Mouse (Mus musculus) right cerebral cortex, postnatal 36 days (tissue): Measurements from ENCODE around the gene Plxna2.
A peak's percentile ranks its signal among the peaks of the same experiment; 100 is the strongest.

Source experiments
- DNase-seq, 2 experiments: peaks; one replicate each; pipeline ENCODE4 v3.0.0; 2022; ENCODE audit warnings: low spot score in 2 of 2, mixed read lengths in 1 of 2

Gene Plxna2

DNA sequence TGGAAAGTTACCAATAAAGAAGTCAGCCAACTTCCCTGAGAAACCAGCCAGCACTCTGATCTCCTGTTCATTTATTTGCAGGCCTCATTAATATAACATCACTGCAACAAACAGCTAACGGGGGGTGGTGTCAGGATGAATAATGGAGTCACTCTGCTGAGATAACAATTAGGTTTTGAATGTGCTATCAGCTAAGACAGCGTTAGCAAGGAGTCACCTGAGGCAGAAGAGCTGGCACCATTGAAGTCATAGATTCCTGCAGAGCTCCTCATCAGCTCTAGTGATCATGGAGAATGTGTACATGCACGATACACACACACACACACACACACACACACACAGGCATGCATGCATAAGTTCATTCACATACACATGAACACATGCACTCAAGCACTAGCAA lies 154.0 kb downstream of the Plxna2 start:
- no peak for DNase-seq

GRCm38 (mm10) chr1:194773899-194774298 lies 155.9 kb downstream of the Plxna2 start:
- DNase-seq: no peak

DNA sequence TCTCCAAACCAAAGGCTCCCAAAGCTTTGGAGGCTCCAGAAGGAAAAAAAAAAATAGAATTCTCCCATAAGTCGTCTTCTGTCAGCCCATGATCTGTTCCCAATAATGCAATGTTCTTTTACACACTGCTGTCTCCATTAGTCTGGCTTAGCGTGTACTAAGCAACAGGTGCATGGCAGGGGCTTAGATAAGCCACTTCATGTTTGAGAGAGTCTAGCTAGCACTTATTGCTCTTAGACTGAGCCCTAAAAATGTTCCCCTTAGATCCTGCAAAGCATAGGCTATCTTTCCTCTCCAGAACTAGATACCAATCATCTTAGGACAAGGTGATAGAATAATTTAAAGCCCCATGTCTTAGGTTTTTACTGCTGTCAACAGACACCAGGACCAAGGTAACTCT lies 156.3 kb downstream of the Plxna2 start:
- DNase-seq: no peak

- no peak for DNase-seq
Observed at GRCm38 (mm10) chr1:194774754-194775153, 156.7 kb downstream of the Plxna2 start.

DNA sequence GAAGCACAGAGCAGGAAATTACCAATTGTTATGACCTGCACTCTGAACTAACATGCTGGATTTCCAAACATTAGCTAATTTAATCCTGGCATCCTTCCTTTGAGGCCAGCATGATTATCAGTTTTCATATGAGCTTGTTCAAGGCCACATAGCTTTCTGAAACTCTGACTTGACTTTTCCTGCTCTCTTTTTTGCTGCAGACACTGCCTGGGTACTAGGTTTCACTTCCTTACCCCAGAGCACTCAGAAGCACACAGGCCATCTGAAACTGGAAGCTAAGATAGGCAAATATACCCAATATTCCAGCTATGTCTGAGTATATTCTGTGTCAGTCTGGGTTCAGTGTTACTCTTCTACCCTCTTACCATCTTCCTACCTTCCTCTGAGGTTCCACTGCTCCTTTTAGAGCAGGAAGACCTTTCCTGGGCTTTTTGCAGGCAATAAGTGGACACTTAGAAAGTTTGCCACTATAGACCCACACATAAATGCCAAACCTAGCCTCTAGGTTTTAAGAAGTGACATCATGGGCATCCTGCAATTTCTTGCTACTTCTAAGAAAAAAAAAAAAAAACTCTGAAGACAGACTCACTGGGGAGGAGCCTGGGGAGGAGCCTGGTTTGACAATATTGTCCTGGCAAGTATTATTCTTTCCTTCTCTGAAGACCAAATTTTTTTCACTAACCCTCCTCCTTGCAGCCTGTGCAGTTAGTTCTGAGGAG lies 157.8 kb downstream of the Plxna2 start:
- no peak for DNase-seq

GRCm38 (mm10) chr1:194776510-194777244 lies 158.7 kb downstream of the Plxna2 start:
- DNase-seq: no peak

- DNase-seq: peak in 1 of 2 experiments; percentile 20
Observed at GRCm38 (mm10) chr1:194777608-194778007, 159.6 kb downstream of the Plxna2 start.

- no peak for DNase-seq
Observed at GRCm38 (mm10) chr1:194780392-194780791, 162.4 kb downstream of the Plxna2 start.

DNA sequence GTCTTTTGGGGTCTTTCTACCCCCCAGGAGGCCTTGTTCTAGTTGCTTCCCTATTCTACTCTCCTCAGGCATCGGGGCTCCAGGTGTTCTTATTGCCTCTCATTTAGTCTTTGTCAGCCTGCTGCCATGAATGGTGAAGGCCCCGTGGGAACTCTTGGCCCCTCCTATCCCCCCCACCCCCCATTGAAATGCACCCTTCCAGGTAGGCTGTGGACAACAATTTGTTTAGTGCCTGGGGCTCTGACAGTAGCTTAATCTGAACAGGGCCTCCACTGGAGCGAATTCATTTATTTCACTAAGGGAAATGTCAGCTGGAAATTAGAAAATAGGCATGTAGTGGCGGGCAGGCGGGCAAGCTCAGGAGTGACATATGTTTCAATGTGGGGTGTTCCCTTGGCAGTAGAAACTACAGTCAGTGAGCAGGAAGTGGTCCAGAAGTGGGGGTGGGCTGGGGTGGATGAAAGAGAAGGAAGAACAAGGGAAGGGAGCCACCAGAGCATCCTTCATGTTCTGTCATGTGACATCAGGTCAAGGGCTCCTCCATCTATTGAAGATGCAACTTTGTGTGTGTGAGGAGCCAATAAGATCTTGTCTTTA lies 162.9 kb downstream of the Plxna2 start:
- no peak for DNase-seq

DNA sequence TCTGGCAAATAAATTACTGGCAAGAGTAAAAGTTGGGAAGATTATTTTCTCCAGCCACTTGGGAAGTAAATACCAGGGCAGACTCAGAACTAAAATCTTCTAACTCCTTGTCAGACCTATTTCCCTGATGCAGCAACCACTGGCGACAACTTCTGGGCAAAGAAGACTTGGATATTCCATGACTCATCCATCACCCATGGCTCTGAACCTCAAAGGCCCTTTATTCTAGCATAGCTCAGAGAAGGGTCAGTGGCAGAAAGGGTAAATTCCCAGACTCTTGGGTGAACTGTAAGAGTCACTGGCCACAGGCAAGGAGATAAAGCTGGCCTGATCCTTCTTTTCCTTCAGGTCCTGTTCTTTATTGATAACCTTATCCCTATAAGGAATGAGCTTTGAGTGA lies 163.5 kb downstream of the Plxna2 start:
- no peak for DNase-seq

GRCm38 (mm10) chr1:194782325-194782724 lies 164.3 kb downstream of the Plxna2 start:
- no peak for DNase-seq

DNA sequence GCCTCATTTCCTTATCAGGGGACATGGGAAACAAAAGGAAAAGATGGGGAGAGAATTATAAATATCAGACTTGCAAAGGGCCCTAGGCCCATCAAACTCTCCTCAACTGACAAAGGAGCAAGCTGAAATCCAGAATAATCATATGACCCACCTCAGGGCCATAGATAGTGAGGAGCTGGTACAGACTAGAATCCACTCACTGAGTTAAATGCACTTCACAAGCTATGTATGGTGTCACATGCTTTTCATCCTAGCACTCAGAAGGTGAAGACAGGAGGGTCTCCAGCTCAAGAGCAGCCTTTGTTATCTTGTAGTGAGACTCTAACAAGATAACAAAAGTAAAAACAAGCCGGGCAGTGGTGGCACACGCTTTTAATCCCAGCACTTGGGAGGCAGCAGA lies 169.6 kb downstream of the Plxna2 start:
- DNase-seq: no peak

- DNase-seq: no peak
Observed at GRCm38 (mm10) chr1:194793226-194793924, 175.4 kb downstream of the Plxna2 start.

DNA sequence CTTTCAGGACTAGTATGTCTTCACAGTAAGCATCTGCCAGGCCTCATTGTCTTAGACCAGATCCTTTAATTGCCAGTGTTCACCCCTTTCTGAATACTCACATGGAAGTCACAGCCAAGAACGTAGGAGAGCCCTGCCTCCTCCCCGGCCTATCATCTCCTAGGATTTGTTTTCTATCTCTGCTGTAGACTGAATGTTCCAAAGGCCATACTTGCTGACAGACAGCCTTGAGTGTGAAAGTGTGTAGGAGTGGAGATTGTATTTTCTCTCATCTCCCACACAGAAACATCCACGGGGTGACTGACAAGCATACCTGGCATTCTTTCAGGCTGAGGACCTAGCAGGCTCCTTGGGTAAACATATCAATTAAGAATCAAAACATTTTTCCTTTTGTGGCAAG lies 177.3 kb downstream of the Plxna2 start:
- DNase-seq: peak; percentile 22 to 51

GRCm38 (mm10) chr1:194797843-194798242 lies 179.8 kb downstream of the Plxna2 start:
- no peak for DNase-seq

DNA sequence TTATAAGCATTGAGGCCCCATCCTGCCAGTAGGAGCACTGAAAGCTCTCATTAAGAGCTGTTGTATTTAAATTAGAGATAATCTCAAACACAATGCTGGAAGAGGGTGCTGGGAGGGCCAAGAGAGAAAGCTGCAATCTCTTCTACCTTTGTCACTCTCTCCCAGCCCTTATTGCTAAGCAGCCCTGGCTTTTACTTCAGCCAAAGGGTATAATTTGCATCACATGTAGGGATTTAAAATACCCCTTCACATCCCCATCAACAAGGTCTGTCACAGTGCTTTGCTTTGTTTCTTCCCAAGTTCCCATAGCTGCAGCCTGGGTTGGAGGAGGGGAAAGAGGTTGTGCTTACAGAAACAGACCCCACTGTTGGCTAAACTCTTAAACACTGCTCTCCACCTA lies 180.5 kb downstream of the Plxna2 start:
- no peak for DNase-seq

GRCm38 (mm10) chr1:194808261-194808660 lies 190.2 kb downstream of the Plxna2 start:
- no peak for DNase-seq

DNA sequence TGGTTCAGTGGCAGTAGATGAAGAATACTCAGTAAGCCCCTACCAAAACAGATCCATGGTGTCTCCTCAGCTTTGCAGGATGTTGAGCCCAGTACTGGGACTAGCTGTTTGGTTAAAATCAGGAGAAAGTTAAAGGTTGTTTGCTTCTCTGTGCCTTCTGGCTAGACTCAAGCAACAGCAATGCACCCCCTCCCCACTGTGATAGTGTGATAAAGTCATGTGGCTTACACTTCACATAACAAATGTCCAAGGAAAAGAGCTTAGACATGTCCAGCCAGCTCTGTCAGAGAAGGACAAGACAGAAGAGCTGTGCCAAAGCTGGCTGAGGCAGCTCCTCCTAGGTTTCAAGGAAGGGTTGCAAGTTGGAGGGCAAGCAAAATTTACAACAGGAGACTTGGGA lies 190.7 kb downstream of the Plxna2 start:
- DNase-seq: no peak

- DNase-seq: no peak
Observed at GRCm38 (mm10) chr1:194809600-194809999, 191.6 kb downstream of the Plxna2 start.

DNA sequence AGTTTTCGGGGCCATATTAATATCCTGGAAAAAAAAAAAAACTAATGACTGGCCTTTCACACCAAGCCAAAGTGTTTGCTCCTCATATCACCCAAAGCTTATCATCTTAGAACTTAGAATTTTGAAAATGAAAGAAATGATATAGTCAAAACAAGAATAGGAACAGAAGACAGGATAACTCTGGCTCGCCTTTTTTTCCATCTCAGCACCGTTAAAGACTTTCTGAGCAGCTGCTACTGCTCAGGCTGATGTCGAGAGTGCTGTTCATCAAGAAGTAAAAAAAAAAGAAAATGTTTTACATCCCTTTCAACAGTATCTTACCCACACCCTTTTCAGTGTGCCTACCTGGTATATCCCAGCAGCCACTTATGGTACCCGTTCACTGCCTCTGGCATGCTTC lies 196.2 kb downstream of the Plxna2 start:
- DNase-seq: no peak

- DNase-seq: no peak
Observed at GRCm38 (mm10) chr1:194815547-194815946, 197.5 kb downstream of the Plxna2 start.

- peak; percentile 52 to 59 for DNase-seq
Observed at GRCm38 (mm10) chr1:194816913-194817312, 198.9 kb downstream of the Plxna2 start.
